Mouse (Mus musculus): Measurements from ENCODE around the gene Oas2. TPM values are rescaled to one million over a fixed set of nuclear protein-coding genes. Genes with fewer than 3 reads are reported as not detected.
A peak's percentile ranks its signal among the peaks of the same experiment; 100 is the strongest.

The Oas2 gene
- polyA plus RNA-seq, 1 experiment from 2014 or later = 0.26 TPM

DNA sequence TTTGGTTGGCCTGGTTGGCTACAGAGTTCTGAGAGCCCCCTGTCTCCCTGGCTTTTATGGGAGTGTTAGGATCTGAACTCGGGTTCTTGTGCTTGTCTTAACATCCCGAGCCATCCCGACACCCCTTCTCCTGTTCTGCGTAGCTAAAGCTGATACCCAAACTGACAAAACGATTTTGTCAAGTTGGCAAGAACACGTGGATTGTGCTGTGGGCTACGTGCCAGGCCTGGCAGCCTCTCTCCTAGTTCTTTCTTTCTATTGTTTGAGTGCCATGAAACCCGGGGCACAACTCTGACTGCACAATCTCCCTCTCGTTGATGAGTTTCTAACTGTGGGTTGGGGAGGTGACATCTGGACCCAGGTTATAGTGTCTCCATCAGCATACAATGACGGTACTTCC lies 20.3 kb downstream of the Oas2 start:
- Histone ChIP-seq H3K4me2 (replicated peaks) (no peak overlapping the region), H3K27me3 (peaks cover 5% of the 10 kb centered on the region; the same call in 1 of the 2 replicates), H3K27ac (no peak overlapping the region), H3K4me3 (no peak overlapping the region), H3K9me3 (no peaks in the 10 kb centered on the region), H3K36me3 (no peaks in the 10 kb centered on the region), H3K9ac (no peak overlapping the region), H3K4me1 (peaks cover 9% of the 10 kb centered on the region; the same call in 1 of the 2 replicates)
- 80% methylated on average over 10 of the region's 10 CpGs for WGBS
- no peak for ATAC-seq (ENCODE audit: insufficient number of reproducible peaks, insufficient read depth, low FRiP score, low TSS enrichment)

GRCm38 (mm10) chr5:120725811-120726455 lies 23.7 kb downstream of the Oas2 start:
- Histone ChIP-seq H3K4me2 (replicated peaks) (no peak overlapping the region), H3K4me3 (no peak overlapping the region), H3K4me1 (no peaks in the 10 kb centered on the region), H3K9me3 (peaks cover 4% of the 10 kb centered on the region; the same call in 1 of the 2 replicates), H3K27me3 (peaks cover 3% of the 10 kb centered on the region; the same call in 1 of the 2 replicates), H3K9ac (no peak overlapping the region), H3K36me3 (no peaks in the 10 kb centered on the region), H3K27ac (no peak overlapping the region)
- 57% methylated on average over 12 of the region's 12 CpGs for WGBS
- ATAC-seq (ENCODE audit: insufficient number of reproducible peaks, insufficient read depth, low FRiP score, low TSS enrichment) = no peak

DNA sequence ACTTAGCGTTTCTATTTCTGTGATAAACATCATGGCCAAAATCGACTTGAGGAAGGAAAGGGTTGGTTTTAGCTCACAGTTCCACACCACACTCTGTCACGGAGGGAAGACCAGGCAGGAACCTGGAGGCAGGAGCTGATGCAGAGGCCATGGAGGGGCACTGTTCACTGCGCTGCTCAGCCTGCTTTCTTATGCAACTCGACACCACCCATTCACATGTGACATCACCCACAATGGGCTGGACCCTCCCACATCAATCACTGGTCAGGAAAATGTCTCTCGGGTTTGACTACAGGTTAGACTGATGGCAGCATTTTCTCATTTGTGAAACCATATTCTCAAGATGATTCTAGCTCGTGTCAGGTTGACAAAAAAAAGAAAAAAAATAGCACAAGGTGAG lies 28.6 kb downstream of the Oas2 start:
- Histone ChIP-seq H3K9me3 (peaks cover 7% of the 10 kb centered on the region), H3K36me3 (no peaks in the 10 kb centered on the region), H3K4me1 (0 out of 2 replicates have a peak, but pooled peaks cover 5% of the 10 kb centered on the region), H3K4me2 (replicated peaks) (no peak overlapping the region), H3K4me3 (no peak overlapping the region), H3K27ac (no peak overlapping the region), H3K27me3 (no peaks in the 10 kb centered on the region; the same call in 1 of the 2 replicates), H3K9ac (no peak overlapping the region)
- WGBS = 60% methylated on average over 7 of the region's 7 CpGs
- ATAC-seq (ENCODE audit: insufficient number of reproducible peaks, insufficient read depth, low FRiP score, low TSS enrichment) = no peak

GRCm38 (mm10) chr5:120718600-120719378 lies 30.9 kb downstream of the Oas2 start:
- no peak overlapping the region for H3K4me3 ChIP-seq
- no peak overlapping the region for H3K27ac ChIP-seq
- H3K4me2 ChIP-seq (replicated peaks) = no peak overlapping the region
- peaks cover 7% of the 10 kb centered on the region for H3K9me3 ChIP-seq
- ATAC-seq (ENCODE audit: insufficient number of reproducible peaks, insufficient read depth, low FRiP score, low TSS enrichment) = no peak
- peaks cover 16% of the 10 kb centered on the region for H3K27me3 ChIP-seq
- 0 out of 2 replicates have a peak, but pooled peaks cover 5% of the 10 kb centered on the region for H3K4me1 ChIP-seq
- no peaks in the 10 kb centered on the region for H3K36me3 ChIP-seq
- no peak overlapping the region for H3K9ac ChIP-seq
- 50% methylated on average over 15 of the region's 15 CpGs for WGBS

- no peak overlapping the region for H3K9ac ChIP-seq
- no peak overlapping the region for H3K4me3 ChIP-seq
- no peak overlapping the region for H3K4me2 ChIP-seq (replicated peaks)
- H3K4me1 ChIP-seq = 0 out of 2 replicates have a peak, but pooled peaks cover 5% of the 10 kb centered on the region
- H3K27ac ChIP-seq = no peak overlapping the region
- peaks cover 32% of the 10 kb centered on the region for H3K27me3 ChIP-seq
- WGBS = 73% methylated on average over 10 of the region's 10 CpGs
- no peaks in the 10 kb centered on the region for H3K36me3 ChIP-seq
- no peak for ATAC-seq (ENCODE audit: insufficient number of reproducible peaks, insufficient read depth, low FRiP score, low TSS enrichment)
- peaks cover 7% of the 10 kb centered on the region for H3K9me3 ChIP-seq
These were observed 32.5 kb downstream of the Oas2 start for GRCm38 (mm10) chr5:120717136-120717535.

GRCm38 (mm10) chr5:120714314-120714713 lies 35.3 kb downstream of the Oas2 start:
- Histone ChIP-seq H3K27ac (no peak overlapping the region), H3K27me3 (peaks cover 61% of the 10 kb centered on the region), H3K9ac (no peak overlapping the region), H3K9me3 (no peaks in the 10 kb centered on the region), H3K36me3 (no peaks in the 10 kb centered on the region), H3K4me3 (no peak overlapping the region), H3K4me1 (peaks cover 24% of the 10 kb centered on the region), H3K4me2 (replicated peaks) (no peak overlapping the region)
- no peak for ATAC-seq (ENCODE audit: insufficient number of reproducible peaks, insufficient read depth, low FRiP score, low TSS enrichment)
- WGBS = 4% methylated on average over 16 of the region's 16 CpGs

DNA sequence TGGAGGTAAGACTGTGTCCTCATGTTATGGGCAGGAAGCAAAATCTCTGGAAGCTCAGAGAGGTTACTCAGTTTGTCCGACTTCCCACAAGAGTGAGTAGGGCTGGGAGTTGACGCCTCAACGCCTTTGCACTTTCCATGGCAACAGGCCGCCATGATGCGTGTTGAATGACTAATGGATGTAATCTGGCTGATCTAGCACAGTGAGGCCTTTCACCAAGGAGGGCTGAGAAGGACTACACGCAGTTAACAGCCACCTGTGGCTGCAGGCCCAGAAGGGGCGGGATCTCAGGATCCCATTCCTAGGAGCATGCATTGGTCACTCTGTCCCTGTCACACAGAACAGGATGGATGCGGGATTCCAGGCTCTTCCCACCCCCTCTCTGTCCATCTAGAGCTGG lies 36.9 kb downstream of the Oas2 start:
- Histone ChIP-seq H3K27ac (no peak overlapping the region), H3K4me1 (peaks cover 18% of the 10 kb centered on the region), H3K9me3 (no peaks in the 10 kb centered on the region), H3K36me3 (no peaks in the 10 kb centered on the region), H3K9ac (no peak overlapping the region), H3K27me3 (peaks cover 76% of the 10 kb centered on the region), H3K4me3 (no peak overlapping the region), H3K4me2 (replicated peaks) (no peak overlapping the region)
- ATAC-seq (ENCODE audit: insufficient number of reproducible peaks, insufficient read depth, low FRiP score, low TSS enrichment) = no peak
- 82% methylated on average over 8 of the region's 8 CpGs for WGBS

- no peak for ATAC-seq (ENCODE audit: insufficient number of reproducible peaks, insufficient read depth, low FRiP score, low TSS enrichment)
- WGBS = 20% methylated on average over 3 of the region's 3 CpGs
- H3K27ac ChIP-seq = no peak within 1 kb of the TSS
- peak within 1 kb of the TSS; percentile 96 for H3K4me2 ChIP-seq (replicated peaks)
- H3K9ac ChIP-seq = peak within 1 kb of the TSS; percentile 64
- H3K4me1 ChIP-seq = peaks cover 22% of the 10 kb centered on the region
- no peaks in the 10 kb centered on the region for H3K9me3 ChIP-seq
- peak within 1 kb of the TSS; percentile 56 for H3K4me3 ChIP-seq
- no peaks in the 10 kb centered on the region for H3K36me3 ChIP-seq
- H3K27me3 ChIP-seq = peaks cover 81% of the 10 kb centered on the region
These were observed 37.8 kb downstream of the Oas2 start, which contains the start of gene Dtx1 for GRCm38 (mm10) chr5:120711827-120712226. Dtx1 (minus strand) TSS chr5:120711927.

GRCm38 (mm10) chr5:120711416-120711815 lies 38.2 kb downstream of the Oas2 start:
- no peak overlapping the region for H3K27ac ChIP-seq
- H3K4me1 ChIP-seq = peaks cover 26% of the 10 kb centered on the region
- H3K9ac ChIP-seq = peak overlapping the region; percentile 64
- no peak for ATAC-seq (ENCODE audit: insufficient number of reproducible peaks, insufficient read depth, low FRiP score, low TSS enrichment)
- H3K36me3 ChIP-seq = no peaks in the 10 kb centered on the region
- under 1% methylated on average over 40 of the region's 43 CpGs for WGBS
- peak overlapping the region; percentile 96 for H3K4me2 ChIP-seq (replicated peaks)
- H3K9me3 ChIP-seq = no peaks in the 10 kb centered on the region
- peaks cover 81% of the 10 kb centered on the region for H3K27me3 ChIP-seq
- peak overlapping the region; percentile 56 for H3K4me3 ChIP-seq

GRCm38 (mm10) chr5:120710826-120711248 lies 38.8 kb downstream of the Oas2 start:
- Histone ChIP-seq H3K9ac (peak overlapping the region; percentile 64), H3K36me3 (no peaks in the 10 kb centered on the region), H3K27ac (no peak overlapping the region), H3K9me3 (no peaks in the 10 kb centered on the region), H3K27me3 (peaks cover 82% of the 10 kb centered on the region), H3K4me1 (peaks cover 28% of the 10 kb centered on the region), H3K4me2 (replicated peaks) (peak overlapping the region; percentile 96), H3K4me3 (peak overlapping the region; percentile 56)
- ATAC-seq (ENCODE audit: insufficient number of reproducible peaks, insufficient read depth, low FRiP score, low TSS enrichment) = no peak
- under 1% methylated on average over 31 of the region's 34 CpGs for WGBS

DNA sequence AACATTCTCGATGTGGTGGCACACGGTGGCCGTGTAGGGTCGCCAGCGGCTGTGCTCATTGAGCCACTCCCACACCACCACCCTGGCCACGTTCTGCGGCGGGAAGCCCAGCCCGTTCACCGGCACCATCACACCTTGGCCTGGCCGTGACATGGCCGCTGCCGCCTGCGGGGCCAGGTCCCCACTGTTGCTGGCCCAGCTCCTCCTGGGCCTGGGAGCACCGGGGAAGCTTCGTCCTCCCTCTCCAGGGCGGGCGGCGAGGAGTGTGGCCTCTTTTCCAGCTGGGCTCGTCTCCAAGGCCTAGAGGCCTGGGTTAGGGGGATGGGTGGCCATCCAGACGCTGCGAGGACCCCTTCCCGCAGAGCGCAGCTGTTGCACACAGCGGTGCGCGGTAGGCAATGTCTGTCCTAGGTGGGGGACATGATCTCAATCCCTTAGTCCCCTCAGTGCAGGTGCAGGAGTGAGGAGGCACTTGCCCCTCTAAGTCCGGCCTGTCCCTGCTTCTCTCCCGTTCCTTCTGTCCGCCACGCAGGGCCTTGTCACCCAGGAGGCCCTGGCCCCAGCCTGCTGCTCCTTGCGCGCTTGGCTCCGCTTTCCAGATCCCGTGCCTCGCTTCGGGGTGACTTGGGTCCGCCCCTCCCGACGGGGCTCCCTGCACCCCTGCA lies 39.4 kb downstream of the Oas2 start:
- H3K36me3 ChIP-seq = no peaks in the 10 kb centered on the region
- H3K9me3 ChIP-seq = no peaks in the 10 kb centered on the region
- peaks cover 28% of the 10 kb centered on the region for H3K4me1 ChIP-seq
- peak overlapping the region; percentile 64 for H3K9ac ChIP-seq
- H3K27me3 ChIP-seq = peaks cover 81% of the 10 kb centered on the region
- H3K4me2 ChIP-seq (replicated peaks) = peak overlapping the region; percentile 96
- ATAC-seq (ENCODE audit: insufficient number of reproducible peaks, insufficient read depth, low FRiP score, low TSS enrichment) = no peak
- no peak overlapping the region for H3K27ac ChIP-seq
- WGBS = 2% methylated on average over 37 of the region's 40 CpGs
- peak overlapping the region; percentile 56 for H3K4me3 ChIP-seq

All from embryonic facial prominence, embryonic 12.5 days (tissue).